In genomic region chr11:60384762-60385421, GRCm38 (mm10) we compare ENCODE assay signal across 8 mouse cellular contexts. TPM values are rescaled to one million over a fixed set of nuclear protein-coding genes. Genes with fewer than 3 reads are reported as not detected.
DNase-seq lines count a peak whose midpoint lies in the region; ATAC-seq and TF ChIP-seq lines count a peak whose summit lies in the region.

No protein-coding gene starts in this region.

- no peaks in the 10 kb centered on the region for H3K27me3 ChIP-seq in intestine, embryonic 14.5 days (replicated peaks; ENCODE audit: control insufficient read depth, insufficient read depth, low read length)
- H3K27me3 ChIP-seq in intestine, postnatal 0 days (replicated peaks; ENCODE audit: control insufficient read depth, insufficient read depth, low read length) = no peaks in the 10 kb centered on the region
- peaks cover 4% of the 10 kb centered on the region; the same call in 1 of the 2 replicates for H3K27me3 ChIP-seq in embryonic facial prominence, embryonic 13.5 days
- H3K27me3 ChIP-seq in midbrain, embryonic 12.5 days = no peaks in the 10 kb centered on the region

- no peaks in the 10 kb centered on the region for H3K36me3 ChIP-seq in intestine, embryonic 14.5 days (ENCODE audit: control insufficient read depth, insufficient read depth, low read length)
- H3K36me3 ChIP-seq in intestine, postnatal 0 days (ENCODE audit: control insufficient read depth, insufficient read depth) = no peaks in the 10 kb centered on the region
- H3K36me3 ChIP-seq in embryonic facial prominence, embryonic 13.5 days = no peaks in the 10 kb centered on the region
- no peaks in the 10 kb centered on the region for H3K36me3 ChIP-seq in midbrain, embryonic 12.5 days

- ATAC-seq in intestine, embryonic 14.5 days (replicated peaks; ENCODE audit: low FRiP score, low TSS enrichment, low read depth) = no peak
- no peak for ATAC-seq in intestine, postnatal 0 days
- no peak for ATAC-seq in embryonic facial prominence, embryonic 13.5 days (ENCODE audit: insufficient number of reproducible peaks, insufficient read depth, low FRiP score, low TSS enrichment, low read depth)
- peak; percentile 38; the same call in 1 of the 2 replicates for ATAC-seq in midbrain, embryonic 12.5 days (ENCODE audit: low FRiP score, low read depth)
- ATAC-seq in erythroblast, adult 5-6 weeks (replicated peaks; ENCODE audit: low FRiP score, poor library complexity, severe bottlenecking) = no peak

- DNase-seq in intestine, embryonic 14.5 days (ENCODE audit: low spot score) = peak; percentile 53
- peak; percentile 74 to 84 for DNase-seq in layer of hippocampus, adult 18-20 months (ENCODE audit: low spot score in 2 of 2)
- no peak for DNase-seq in lung, adult 18-20 months
- DNase-seq in urinary bladder, adult 18-20 months (ENCODE audit: low spot score in 2 of 2) = no peak

- peaks cover 9% of the 10 kb centered on the region for H3K4me1 ChIP-seq in intestine, embryonic 14.5 days (replicated peaks; ENCODE audit: control insufficient read depth, insufficient read depth, low read length)
- H3K4me1 ChIP-seq in intestine, postnatal 0 days (replicated peaks; ENCODE audit: control insufficient read depth, insufficient read depth, low read length) = peaks cover 8% of the 10 kb centered on the region
- H3K4me1 ChIP-seq in embryonic facial prominence, embryonic 13.5 days = peaks cover 17% of the 10 kb centered on the region
- peaks cover 15% of the 10 kb centered on the region for H3K4me1 ChIP-seq in midbrain, embryonic 12.5 days

- H3K27ac ChIP-seq in intestine, embryonic 14.5 days (ENCODE audit: low read depth) = no peak overlapping the region; the same call in 1 of the 2 replicates
- no peak overlapping the region for H3K27ac ChIP-seq in intestine, postnatal 0 days (ENCODE audit: low read depth, low read length)
- no peak overlapping the region for H3K27ac ChIP-seq in embryonic facial prominence, embryonic 13.5 days
- H3K27ac ChIP-seq in midbrain, embryonic 12.5 days (replicated peaks) = peak overlapping the region; percentile 84

- 8% methylated on average over 16 of the region's 16 CpGs for WGBS in intestine, embryonic 14.5 days
- WGBS in intestine, postnatal 0 days = 37% methylated on average over 16 of the region's 16 CpGs
- WGBS in embryonic facial prominence, embryonic 13.5 days = 7% methylated on average over 16 of the region's 16 CpGs
- WGBS in midbrain, embryonic 12.5 days = 7% methylated on average over 16 of the region's 16 CpGs

- no peak for TF ChIP-seq CTCF in intestine, postnatal 0 days (IDR thresholded peaks at IDR 0.05; ENCODE audit: low read depth)

- H3K4me3 ChIP-seq in intestine, embryonic 14.5 days (ENCODE audit: low read depth, low read length) = no peak overlapping the region
- no peak overlapping the region for H3K4me3 ChIP-seq in intestine, postnatal 0 days (ENCODE audit: low read depth, low read length)
- H3K4me3 ChIP-seq in embryonic facial prominence, embryonic 13.5 days = peak overlapping the region; percentile 9; the same call in 1 of the 2 replicates
- peak overlapping the region; percentile 21 for H3K4me3 ChIP-seq in midbrain, embryonic 12.5 days

- peak overlapping the region; percentile 24 for H3K4me2 ChIP-seq in intestine, embryonic 14.5 days (ENCODE audit: low read length)
- H3K4me2 ChIP-seq in intestine, postnatal 0 days (replicated peaks; ENCODE audit: low read depth) = no peak overlapping the region
- H3K4me2 ChIP-seq in embryonic facial prominence, embryonic 13.5 days = peak overlapping the region; percentile 48
- H3K4me2 ChIP-seq in midbrain, embryonic 12.5 days (replicated peaks) = peak overlapping the region; percentile 53

- no peaks in the 10 kb centered on the region for H3K9me3 ChIP-seq in intestine, embryonic 14.5 days (ENCODE audit: control insufficient read depth, low read length)
- H3K9me3 ChIP-seq in intestine, postnatal 0 days (ENCODE audit: control insufficient read depth) = no peaks in the 10 kb centered on the region
- no peaks in the 10 kb centered on the region for H3K9me3 ChIP-seq in embryonic facial prominence, embryonic 13.5 days
- no peaks in the 10 kb centered on the region for H3K9me3 ChIP-seq in midbrain, embryonic 12.5 days

- no peak overlapping the region for H3K9ac ChIP-seq in intestine, embryonic 14.5 days (ENCODE audit: low read length)
- no peak overlapping the region for H3K9ac ChIP-seq in intestine, postnatal 0 days (ENCODE audit: low read depth, low read length)
- H3K9ac ChIP-seq in embryonic facial prominence, embryonic 13.5 days = peak overlapping the region; percentile 49; the same call in 1 of the 2 replicates
- H3K9ac ChIP-seq in midbrain, embryonic 12.5 days (replicated peaks) = peak overlapping the region; percentile 49

RNA-seq across cellular contexts. Expression of gene Drc3, which starts 31.8 kb away (rescaled TPM):
- 1.6 and 1.8 TPM in 2 replicates for polyA plus RNA-seq in intestine, embryonic 14.5 days (2014; fragmentation: Nextera tagmentation; extraction: Ambion mirVana)
- 1.7 and 1.9 TPM in 2 replicates for polyA plus RNA-seq in intestine, postnatal 0 days (2015; fragmentation: Nextera tagmentation; extraction: Ambion mirVana)
- 2.4 and 2.7 TPM in 2 replicates for polyA plus RNA-seq in embryonic facial prominence, embryonic 13.5 days (2015; fragmentation: Nextera tagmentation; extraction: Ambion mirVana)
- total RNA-seq in layer of hippocampus, adult 18-20 months (2021) = 1 to 10 TPM; 7.3 to 7.9 TPM
- polyA plus RNA-seq in midbrain, embryonic 12.5 days (2016; fragmentation: Nextera tagmentation; extraction: Ambion mirVana) = 2.5 and 2.7 TPM in 2 replicates
- total RNA-seq in erythroblast, adult 5-6 weeks (2015; ENCODE audit: low replicate concordance) = 1.3 TPM in 1 of 2 replicates, not detected in the other
- not detected in 2 replicates for total RNA-seq in erythroblast, adult 5-6 weeks (2017; ENCODE audit: low replicate concordance)

RNA-seq across cellular contexts. Expression of gene Gid4, which starts 32.1 kb away (rescaled TPM):
- polyA plus RNA-seq in intestine, embryonic 14.5 days (2014; fragmentation: Nextera tagmentation; extraction: Ambion mirVana) = 28.9 and 29.1 TPM in 2 replicates
- 11.3 and 12.2 TPM in 2 replicates for polyA plus RNA-seq in intestine, postnatal 0 days (2015; fragmentation: Nextera tagmentation; extraction: Ambion mirVana)
- 25.3 and 25.8 TPM in 2 replicates for polyA plus RNA-seq in embryonic facial prominence, embryonic 13.5 days (2015; fragmentation: Nextera tagmentation; extraction: Ambion mirVana)
- 10 to 100 TPM; 50.2 to 54.0 TPM for total RNA-seq in layer of hippocampus, adult 18-20 months (2021)
- 32.4 and 36.1 TPM in 2 replicates for polyA plus RNA-seq in midbrain, embryonic 12.5 days (2016; fragmentation: Nextera tagmentation; extraction: Ambion mirVana)
- 3.7 and 7.7 TPM in 2 replicates for total RNA-seq in erythroblast, adult 5-6 weeks (2015; ENCODE audit: low replicate concordance)
- total RNA-seq in erythroblast, adult 5-6 weeks (2017; ENCODE audit: low replicate concordance) = 6.7 and 7.3 TPM in 2 replicates

RNA-seq across cellular contexts. Expression of gene Tom1l2, which starts 32.2 kb away (rescaled TPM):
- polyA plus RNA-seq in intestine, embryonic 14.5 days (2014; fragmentation: Nextera tagmentation; extraction: Ambion mirVana) = 16.3 and 19.4 TPM in 2 replicates
- polyA plus RNA-seq in intestine, postnatal 0 days (2015; fragmentation: Nextera tagmentation; extraction: Ambion mirVana) = 29.6 and 35.1 TPM in 2 replicates
- polyA plus RNA-seq in embryonic facial prominence, embryonic 13.5 days (2015; fragmentation: Nextera tagmentation; extraction: Ambion mirVana) = 27.8 and 29.5 TPM in 2 replicates
- total RNA-seq in layer of hippocampus, adult 18-20 months (2021) = 100 to 1,000 TPM; 191 to 195 TPM
- polyA plus RNA-seq in midbrain, embryonic 12.5 days (2016; fragmentation: Nextera tagmentation; extraction: Ambion mirVana) = 33.3 and 37.3 TPM in 2 replicates
- total RNA-seq in erythroblast, adult 5-6 weeks (2015; ENCODE audit: low replicate concordance) = 2.7 and 4.8 TPM in 2 replicates
- 2.0 and 9.2 TPM in 2 replicates for total RNA-seq in erythroblast, adult 5-6 weeks (2017; ENCODE audit: low replicate concordance)

RNA-seq across cellular contexts. Expression of gene Atpaf2, which starts 33.4 kb away (rescaled TPM):
- polyA plus RNA-seq in intestine, embryonic 14.5 days (2014; fragmentation: Nextera tagmentation; extraction: Ambion mirVana) = 59.5 and 62.2 TPM in 2 replicates
- polyA plus RNA-seq in intestine, postnatal 0 days (2015; fragmentation: Nextera tagmentation; extraction: Ambion mirVana) = 60.3 and 70.4 TPM in 2 replicates
- 52.7 and 54.9 TPM in 2 replicates for polyA plus RNA-seq in embryonic facial prominence, embryonic 13.5 days (2015; fragmentation: Nextera tagmentation; extraction: Ambion mirVana)
- total RNA-seq in layer of hippocampus, adult 18-20 months (2021) = 10 to 100 TPM; 22.3 to 24.7 TPM
- polyA plus RNA-seq in midbrain, embryonic 12.5 days (2016; fragmentation: Nextera tagmentation; extraction: Ambion mirVana) = 33.9 and 36.8 TPM in 2 replicates
- total RNA-seq in erythroblast, adult 5-6 weeks (2015; ENCODE audit: low replicate concordance) = 6.1 and 6.5 TPM in 2 replicates
- total RNA-seq in erythroblast, adult 5-6 weeks (2017; ENCODE audit: low replicate concordance) = 11.4 and 15.8 TPM in 2 replicates

Comparison
In these comparisons a context has a peak if more than half of its experiments do, and no peak if none do; other contexts are left out.
1. DNase-seq: peak in intestine, embryonic 14.5 days (single experiment) and layer of hippocampus, adult 18-20 months (2 of 2); none in lung, adult 18-20 months (0 of 2) and urinary bladder, adult 18-20 months (0 of 2).
2. H3K4me3 ChIP-seq: peak in embryonic facial prominence, embryonic 13.5 days (single experiment) and midbrain, embryonic 12.5 days (single experiment); none in intestine, embryonic 14.5 days (single experiment) and intestine, postnatal 0 days (single experiment).
3. H3K9ac ChIP-seq: peak in embryonic facial prominence, embryonic 13.5 days (single experiment) and midbrain, embryonic 12.5 days (single experiment); none in intestine, embryonic 14.5 days (single experiment) and intestine, postnatal 0 days (single experiment).